Mouse (Mus musculus) kidney, embryonic 14.5 days (tissue): ENCODE results near the gene Inhba. TPM values are rescaled to one million over a fixed set of nuclear protein-coding genes. Genes with fewer than 3 reads are reported as not detected.

Experiments
- ATAC-seq: fragments of 200-750 bp; cut with Nextera tagmentation; 2 replicates; pipeline ENCODE4 v1.8.0; 2017; ENCODE audit warnings: moderate number of reproducible peaks, mild to moderate bottlenecking, moderate TSS enrichment, moderate library complexity; ENCODE audit not compliant: low FRiP score, low TSS enrichment
- H3K27ac ChIP-seq: fragments of 300-500 bp; sonication (generic); 2 replicates; pipeline ENCODE4 v1.5.1; 2014; ENCODE audit warnings: low read depth, mild to moderate bottlenecking, low read length, moderate library complexity, mixed read lengths
- H3K27me3 ChIP-seq: fragments of 300-500 bp; sonication (generic); 2 replicates; pipeline ENCODE4 v1.6.1; 2014; ENCODE audit warnings: mild to moderate bottlenecking, low read length; ENCODE audit not compliant: control insufficient read depth, insufficient read depth
- H3K36me3 ChIP-seq: fragments of 300-500 bp; sonication (generic); 2 replicates; pipeline ENCODE4 v1.6.1; 2014; ENCODE audit warnings: low read length, mixed read lengths; ENCODE audit not compliant: control insufficient read depth, insufficient read depth
- H3K4me1 ChIP-seq: fragments of 300-500 bp; sonication (generic); 2 replicates; pipeline ENCODE4 v1.6.1; 2014; ENCODE audit warnings: low read length, mixed read lengths; ENCODE audit not compliant: control insufficient read depth, insufficient read depth
- H3K4me2 ChIP-seq: fragments of 300-500 bp; sonication (generic); replicated peaks from 2 replicates; pipeline ENCODE4 v1.6.1; 2014; ENCODE audit warnings: low read depth, mild to moderate bottlenecking, low read length
- H3K4me3 ChIP-seq: fragments of 300-500 bp; sonication (generic); 2 replicates; pipeline ENCODE4 v1.5.1; 2014; ENCODE audit warnings: mild to moderate bottlenecking, low read length
- H3K9ac ChIP-seq: fragments of 300-500 bp; sonication (generic); 2 replicates; pipeline ENCODE4 v1.6.1; 2014; ENCODE audit warnings: low read depth, mild to moderate bottlenecking, low read length, moderate library complexity
- H3K9me3 ChIP-seq: fragments of 300-500 bp; sonication (generic); 2 replicates; pipeline ENCODE4 v1.6.1; 2016; ENCODE audit warnings: low read length; ENCODE audit not compliant: control insufficient read depth
- WGBS: fragments of 180-500 bp; shearing (Covaris S2); extraction: QIAGEN DNeasy Blood & Tissue Kit; methylation state at CpG from one replicate; pipeline ENCODE4 v1.1.7; 2014; 5-methylcytosine and 5-hydroxymethylcytosine counted together
- polyA plus RNA-seq: library from polyadenylated mRNA; unstranded; fragments of >200 nt; fragmentation: Nextera tagmentation; extraction: Ambion mirVana; gene quantifications from 2 replicates; pipeline ENCODE4 v1.2.1, GENCODE M21; 2014

Gene Inhba
- 0.79 and 0.80 TPM in 2 replicates for polyA plus RNA-seq

DNA sequence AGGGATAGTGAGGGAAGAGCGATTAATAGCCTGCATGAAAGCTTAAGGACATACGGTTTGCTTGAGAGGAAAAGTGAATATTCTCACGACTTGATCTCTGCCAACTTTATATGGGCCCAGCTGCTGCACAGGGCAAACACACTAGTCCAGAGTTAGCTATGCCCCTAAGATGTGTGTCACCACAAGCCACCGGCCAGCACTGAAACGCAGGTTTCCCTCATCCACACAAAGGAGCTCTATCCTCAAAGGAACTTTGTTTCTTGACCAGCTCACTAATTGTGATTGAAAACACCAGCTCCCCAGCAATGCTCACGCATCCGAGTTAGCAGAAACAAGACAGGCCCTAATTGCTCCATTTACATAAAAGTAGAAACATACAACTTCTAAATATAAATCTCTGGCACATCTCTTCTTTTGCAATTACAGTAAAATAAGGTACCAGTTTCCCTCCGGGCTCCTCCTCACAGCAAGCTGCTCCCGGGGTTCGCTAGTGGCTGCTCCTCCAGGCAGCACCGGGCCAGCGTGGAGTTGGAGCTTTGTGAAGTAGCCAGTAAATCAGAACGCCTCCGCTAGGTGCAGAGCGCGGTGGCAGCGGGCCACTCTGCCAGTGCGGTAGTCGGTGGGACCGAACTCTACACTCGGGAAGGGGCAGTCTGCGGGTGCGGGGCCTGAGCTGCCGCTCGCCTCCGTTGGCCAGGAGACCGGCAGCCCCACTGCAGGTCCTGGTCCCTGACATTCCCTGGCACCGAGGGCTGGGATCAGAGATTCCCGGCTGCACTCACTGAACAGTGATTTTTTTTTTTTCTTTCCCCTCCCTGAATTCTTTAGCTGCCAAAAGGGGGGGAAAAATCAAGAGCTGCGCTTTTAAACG, at the start of gene Inhba:
Gene Inhba, plus strand, starts transcription at position 480 of the 871 bp plus-strand sequence.
- peak; percentile 78 for ATAC-seq
- Histone ChIP-seq H3K4me1 (no peaks in the 10 kb centered on the region), H3K27me3 (peaks cover 10% of the 10 kb centered on the region; the same call in 1 of the 2 replicates), H3K4me3 (peak within 1 kb of the TSS; percentile 47), H3K4me2 (peak within 1 kb of the TSS; percentile 91), H3K9me3 (no peaks in the 10 kb centered on the region), H3K27ac (no peak within 1 kb of the TSS), H3K36me3 (no peaks in the 10 kb centered on the region), H3K9ac (peak within 1 kb of the TSS; percentile 29; the same call in 1 of the 2 replicates)
- 5% methylated on average over 31 of the region's 31 CpGs for WGBS

DNA sequence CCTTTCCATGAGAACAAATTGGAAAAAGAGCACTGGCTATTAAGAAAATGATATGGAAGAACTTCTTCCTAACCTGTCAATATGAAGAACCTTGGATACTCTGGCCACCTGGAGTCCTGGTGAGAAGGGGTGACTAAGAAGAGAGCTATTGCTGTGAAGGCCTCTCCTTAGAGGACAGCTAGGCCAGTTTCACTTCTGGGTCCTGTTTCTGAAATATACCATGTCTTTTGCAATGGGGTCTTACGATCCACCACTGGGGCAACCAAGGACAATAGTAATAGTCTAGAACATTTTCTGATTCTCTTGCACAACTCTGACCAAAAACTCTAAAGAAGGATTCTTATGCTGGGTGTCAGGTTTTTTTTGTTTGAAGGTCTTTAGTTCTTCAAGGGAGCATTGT, 35.1 kb upstream of the Inhba start:
- Histone ChIP-seq H3K36me3 (no peaks in the 10 kb centered on the region), H3K9ac (no peak overlapping the region), H3K4me2 (no peak overlapping the region), H3K4me1 (no peaks in the 10 kb centered on the region), H3K27ac (no peak overlapping the region), H3K27me3 (no peaks in the 10 kb centered on the region), H3K4me3 (no peak overlapping the region), H3K9me3 (no peaks in the 10 kb centered on the region)
- no peak for ATAC-seq
- 90% methylated on average over 1 of the region's 1 CpGs for WGBS

DNA sequence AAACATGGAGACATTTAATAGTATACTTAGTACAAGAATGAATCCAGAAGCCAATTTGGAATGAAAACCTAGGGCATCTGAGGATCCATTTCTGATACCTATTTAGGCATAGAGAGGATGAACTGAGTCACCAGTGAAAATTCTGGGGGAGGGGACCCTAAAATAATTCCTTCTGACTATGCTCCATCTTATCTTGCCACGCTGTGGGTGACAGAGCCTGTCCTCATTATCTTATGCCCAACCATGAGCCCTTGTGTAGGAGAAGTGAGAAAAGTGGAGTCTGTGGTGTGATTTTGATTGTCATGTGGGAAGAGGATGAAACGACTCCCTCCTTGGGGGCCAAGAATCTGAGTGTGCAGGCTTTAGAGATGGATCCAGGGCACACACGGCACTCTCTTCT, 32.1 kb upstream of the Inhba start:
- Histone ChIP-seq H3K27me3 (no peaks in the 10 kb centered on the region), H3K9ac (no peak overlapping the region), H3K4me3 (no peak overlapping the region), H3K4me2 (no peak overlapping the region), H3K4me1 (no peaks in the 10 kb centered on the region), H3K9me3 (no peaks in the 10 kb centered on the region), H3K27ac (no peak overlapping the region), H3K36me3 (no peaks in the 10 kb centered on the region)
- 85% methylated on average over 3 of the region's 3 CpGs for WGBS
- ATAC-seq, result no peak

DNA sequence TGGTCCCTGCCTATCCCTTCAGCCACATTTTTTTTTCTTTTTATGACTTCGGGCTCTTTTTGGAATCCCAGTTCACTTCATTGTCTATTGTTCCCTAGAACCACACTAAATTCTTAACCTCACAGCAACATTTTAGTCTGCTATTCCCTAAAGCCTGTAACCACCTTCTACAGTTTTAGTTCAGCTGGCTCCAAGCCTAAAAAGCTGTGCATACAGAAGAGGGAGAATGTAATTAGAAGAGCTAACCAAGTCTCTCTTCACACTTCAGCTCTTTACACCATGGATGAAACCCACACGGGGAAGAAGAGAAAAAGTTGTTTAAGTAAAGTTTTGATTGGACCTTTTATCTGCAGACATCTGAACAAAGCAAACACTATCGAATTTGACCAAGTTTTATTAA, 29.6 kb upstream of the Inhba start:
- ATAC-seq, result no peak

DNA sequence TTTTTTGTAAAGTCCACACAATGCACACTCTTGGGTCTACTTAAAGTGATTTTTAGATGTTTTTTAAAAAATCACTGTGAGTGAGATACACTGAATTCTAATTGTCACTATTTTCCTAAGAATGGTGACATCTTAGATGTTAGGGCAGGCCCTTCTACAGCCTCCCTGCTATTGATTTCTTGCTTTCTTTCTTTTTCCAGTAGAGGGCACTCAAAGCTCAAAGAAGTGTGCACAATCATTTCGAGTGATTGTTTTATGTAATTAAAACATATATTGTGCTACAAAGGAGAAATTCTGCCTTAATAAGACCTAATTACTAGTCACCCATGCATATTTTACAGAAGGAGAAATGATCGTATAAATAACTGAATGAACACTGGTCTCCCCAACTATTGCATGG, 25.9 kb upstream of the Inhba start:
- no peak for ATAC-seq
- Histone ChIP-seq H3K4me1 (no peaks in the 10 kb centered on the region), H3K4me2 (no peak overlapping the region), H3K9ac (no peak overlapping the region), H3K36me3 (no peaks in the 10 kb centered on the region), H3K4me3 (no peak overlapping the region), H3K27ac (no peak overlapping the region), H3K9me3 (no peaks in the 10 kb centered on the region), H3K27me3 (no peaks in the 10 kb centered on the region)
- WGBS, result 60% methylated on average over 2 of the region's 2 CpGs

More for the DNA sequence above, 29.6 kb upstream of the Inhba start:
- no peaks in the 10 kb centered on the region for H3K9me3 ChIP-seq
- H3K9ac ChIP-seq, result no peak overlapping the region
- no peaks in the 10 kb centered on the region for H3K36me3 ChIP-seq
- H3K4me3 ChIP-seq, result no peak overlapping the region
- 78% methylated on average over 3 of the region's 3 CpGs for WGBS
- no peaks in the 10 kb centered on the region for H3K4me1 ChIP-seq
- H3K27ac ChIP-seq, result no peak overlapping the region
- no peak overlapping the region for H3K4me2 ChIP-seq
- H3K27me3 ChIP-seq, result no peaks in the 10 kb centered on the region

DNA sequence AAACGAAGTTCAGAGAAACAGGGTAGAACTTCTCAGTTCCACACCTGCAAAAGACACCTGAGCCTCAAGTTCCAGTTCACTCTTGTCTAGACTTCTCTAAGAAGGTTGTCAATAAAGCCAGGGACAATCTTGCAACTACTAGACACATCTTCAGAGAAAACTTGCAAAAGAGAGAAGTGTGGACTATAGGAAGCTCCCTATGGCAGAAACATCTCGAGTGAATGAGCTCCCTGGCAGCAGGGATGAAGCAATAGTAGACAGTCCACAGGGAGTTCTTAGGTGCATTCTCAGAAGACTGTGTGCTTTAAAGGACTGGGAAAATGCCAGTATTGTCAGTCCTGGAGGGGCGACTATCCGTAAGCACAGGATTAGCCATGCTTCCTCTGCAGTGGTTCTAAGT, 25.5 kb upstream of the Inhba start:
- Histone ChIP-seq H3K9ac (no peak overlapping the region), H3K4me1 (no peaks in the 10 kb centered on the region), H3K27me3 (no peaks in the 10 kb centered on the region), H3K4me3 (no peak overlapping the region), H3K36me3 (no peaks in the 10 kb centered on the region), H3K27ac (no peak overlapping the region), H3K4me2 (no peak overlapping the region), H3K9me3 (no peaks in the 10 kb centered on the region)
- no peak for ATAC-seq
- WGBS, result 91% methylated on average over 4 of the region's 4 CpGs

DNA sequence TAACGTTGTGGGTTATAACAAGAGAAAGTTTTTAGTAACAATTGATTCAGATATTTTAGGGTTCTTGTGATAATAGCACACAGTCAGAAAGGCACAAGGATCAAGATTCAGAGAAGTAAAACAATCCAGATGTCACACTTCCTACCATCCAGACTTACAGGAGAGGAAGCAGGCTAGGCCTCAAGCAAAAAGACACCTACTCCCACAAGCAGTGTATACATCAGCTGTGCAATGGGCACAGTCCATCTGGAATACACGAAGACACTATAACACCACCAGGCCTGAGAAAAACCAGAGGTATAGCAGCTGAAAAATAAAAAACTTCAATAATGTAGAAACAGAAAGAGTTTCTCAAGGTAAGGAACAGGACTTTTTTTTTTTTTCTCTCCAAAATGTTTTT, 16.3 kb upstream of the Inhba start:
- Histone ChIP-seq H3K27me3 (no peaks in the 10 kb centered on the region), H3K9me3 (no peaks in the 10 kb centered on the region), H3K27ac (no peak overlapping the region), H3K4me3 (no peak overlapping the region), H3K4me1 (no peaks in the 10 kb centered on the region), H3K9ac (no peak overlapping the region), H3K36me3 (no peaks in the 10 kb centered on the region), H3K4me2 (no peak overlapping the region)
- 79% methylated on average over 2 of the region's 2 CpGs for WGBS
- no peak for ATAC-seq

DNA sequence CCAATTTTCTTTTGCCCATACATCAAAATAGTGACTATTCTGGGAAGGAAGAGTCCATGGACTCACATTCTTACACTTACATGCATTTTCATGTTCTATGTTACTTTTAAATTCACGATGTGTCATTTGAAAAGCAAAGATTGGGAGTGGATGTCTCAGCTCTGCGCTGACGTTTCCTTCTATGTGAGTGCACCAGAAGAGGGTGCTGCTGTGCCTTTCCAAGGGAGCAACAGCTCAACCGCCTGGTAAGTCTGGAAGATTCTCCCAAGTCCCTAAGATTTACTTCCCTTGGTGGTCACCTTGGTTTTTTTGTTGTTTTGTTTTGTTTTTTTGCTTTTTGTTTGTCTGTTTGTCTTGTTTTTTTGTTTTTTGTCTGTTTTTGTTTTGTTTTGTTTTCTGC, 6.1 kb upstream of the Inhba start:
- 0 out of 2 replicates have a peak, but pooled peaks have one; percentile 71 for ATAC-seq

DNA sequence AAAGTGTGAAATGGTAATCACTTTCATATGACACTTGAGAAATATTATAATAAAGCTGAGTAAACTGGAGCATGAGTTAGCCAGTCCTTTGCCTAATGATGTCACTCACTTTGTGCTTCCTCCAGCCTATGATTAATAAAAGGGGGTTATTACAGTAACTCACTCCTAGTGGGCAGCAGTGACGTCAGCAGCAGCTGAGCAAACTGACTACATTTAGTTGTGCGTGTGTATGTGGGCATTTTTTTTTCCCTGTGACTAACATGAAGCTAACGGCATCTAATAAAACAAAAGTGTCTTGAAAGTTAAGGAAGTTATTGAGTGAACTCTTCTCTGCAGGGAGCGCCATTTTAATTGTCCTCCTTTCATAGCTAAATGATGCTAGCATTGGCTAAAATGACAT, 3.9 kb upstream of the Inhba start:
- H3K27ac ChIP-seq, result no peak overlapping the region
- H3K9me3 ChIP-seq, result no peaks in the 10 kb centered on the region
- no peaks in the 10 kb centered on the region for H3K4me1 ChIP-seq
- H3K4me2 ChIP-seq, result no peak overlapping the region
- no peak for ATAC-seq
- WGBS, result 73% methylated on average over 4 of the region's 4 CpGs
- H3K9ac ChIP-seq, result no peak overlapping the region
- no peaks in the 10 kb centered on the region for H3K36me3 ChIP-seq
- no peak overlapping the region for H3K4me3 ChIP-seq
- no peaks in the 10 kb centered on the region; the same call in 1 of the 2 replicates for H3K27me3 ChIP-seq

More for the DNA sequence above, 6.1 kb upstream of the Inhba start:
- Histone ChIP-seq H3K9ac (no peak overlapping the region), H3K27me3 (no peaks in the 10 kb centered on the region; the same call in 1 of the 2 replicates), H3K36me3 (no peaks in the 10 kb centered on the region), H3K4me2 (no peak overlapping the region), H3K4me1 (no peaks in the 10 kb centered on the region), H3K27ac (no peak overlapping the region), H3K9me3 (no peaks in the 10 kb centered on the region), H3K4me3 (no peak overlapping the region)
- 10% methylated on average over 4 of the region's 4 CpGs for WGBS
